Mouse (Mus musculus) C2C12 (cell line): Measurements from ENCODE around the gene Akap12.

Source experiments
- CEBPB ChIP-seq: IDR thresholded peaks from one replicate; pipeline ENCODE4 v1.6.1; 2011; ENCODE audit warnings: low read depth, mild to moderate bottlenecking, control low read depth, moderate library complexity
- CTCF ChIP-seq: IDR thresholded peaks from one replicate; pipeline ENCODE4 v1.5.1; 2011; ENCODE audit not compliant: control insufficient read depth, insufficient read depth, insufficient read length
- FOSL1 ChIP-seq: IDR thresholded peaks from one replicate; pipeline ENCODE4 v1.8.0; 2011; ENCODE audit warnings: mild to moderate bottlenecking, low read length; ENCODE audit not compliant: poor library complexity, insufficient read depth, severe bottlenecking
- MAX ChIP-seq: IDR thresholded peaks from one replicate; pipeline ENCODE4 v1.6.1; 2011; ENCODE audit warnings: mild to moderate bottlenecking, control low read depth
- MYOG ChIP-seq: IDR thresholded peaks from one replicate; pipeline ENCODE4 v1.6.1; 2011; ENCODE audit not compliant: control insufficient read depth, insufficient read length; ENCODE audit errors: extremely low read depth
- USF1 ChIP-seq: IDR thresholded peaks from one replicate; pipeline ENCODE4 v1.6.1; 2011; ENCODE audit warnings: low read depth, mild to moderate bottlenecking, control low read depth, moderate library complexity

GRCm38 (mm10) chr10:4364618-4365017 lies 98.4 kb downstream of the Akap12 start:
- TF ChIP-seq CEBPB (no peak), USF1 (no peak), CTCF (no peak), MYOG (no peak), FOSL1 (no peak), MAX (no peak)
